Mouse (Mus musculus) layer of hippocampus, adult 2 months (tissue): ENCODE measurements at regions not wholly inside any gene's neighbourhood (a gene's known extent, or its start where the extent isn't known, plus 50 kb on each side); places are given as distances from the start of the nearest gene placed in this dataset.
A peak's percentile ranks its signal among the peaks of the same experiment; 100 is the strongest.

Experiments
- DNase-seq, 2 experiments: peaks; one replicate each; pipeline ENCODE4 v3.0.0; 2022; ENCODE audit warnings: low spot score in 2 of 2
- H3K27ac ChIP-seq: fragments of 200-600 bp; 2 replicates; pipeline ENCODE4 v1.8.1; 2022
- H3K4me3 ChIP-seq: fragments of 200-600 bp; 2 replicates; pipeline ENCODE4 v1.8.1; 2022; ENCODE audit warnings: mild to moderate bottlenecking
- CTCF ChIP-seq: fragments of 200-600 bp; conservative IDR thresholded peaks from 2 replicates; pipeline ENCODE4 v1.8.1; 2022; ENCODE audit warnings: antibody characterized with exemption, mild to moderate bottlenecking, moderate library complexity

DNA sequence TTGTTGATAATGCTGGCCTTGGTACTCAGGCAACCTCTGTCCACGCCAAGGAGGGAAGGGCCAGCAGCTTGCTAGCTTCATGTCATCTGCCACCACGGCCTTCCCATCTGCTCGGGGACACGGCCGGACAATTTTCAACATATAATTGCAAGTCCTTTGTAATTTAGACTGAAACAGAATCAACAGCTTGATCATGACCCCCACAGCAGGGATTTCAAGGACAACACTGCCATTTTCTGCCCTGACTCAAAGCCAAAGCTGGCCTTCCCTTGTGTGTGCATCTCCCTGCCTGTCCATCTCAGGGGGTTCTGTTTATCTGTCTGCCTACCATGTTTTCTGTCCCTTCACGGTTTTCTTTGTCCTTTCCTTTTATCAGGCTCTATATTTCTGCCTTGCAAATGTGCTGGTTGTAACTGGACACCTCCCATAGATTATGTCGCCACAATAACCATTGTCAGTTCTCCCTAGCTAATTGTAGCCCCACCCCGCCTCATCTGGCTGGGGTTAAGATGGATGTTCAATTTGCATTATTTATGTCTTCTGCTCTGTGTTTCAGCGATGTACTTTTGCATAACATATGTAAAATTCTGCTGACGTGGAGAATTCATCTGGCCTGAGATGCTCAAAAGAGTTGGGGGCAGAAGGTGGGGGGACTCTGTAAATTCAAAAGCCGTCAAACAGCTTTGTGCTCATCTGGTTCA lies 295.8 kb upstream of the Npvf start:
- H3K27ac ChIP-seq = no peak overlapping the region
- no peak for TF ChIP-seq CTCF

GRCm38 (mm10) chr6:50957328-50957900 lies 303.2 kb upstream of the Npvf start:
- no peak for DNase-seq
- no peak overlapping the region for H3K4me3 ChIP-seq
- H3K27ac ChIP-seq = no peak overlapping the region
- TF ChIP-seq CTCF = no peak

More for the DNA sequence above, 295.8 kb upstream of the Npvf start:
- no peak for DNase-seq
- no peak overlapping the region for H3K4me3 ChIP-seq

- no peak for TF ChIP-seq CTCF
- DNase-seq = no peak
- H3K27ac ChIP-seq = peak overlapping the region; percentile 61
- no peak overlapping the region for H3K4me3 ChIP-seq
Observed at GRCm38 (mm10) chr6:50960341-50960740, 306.1 kb upstream of the Npvf start.

DNA sequence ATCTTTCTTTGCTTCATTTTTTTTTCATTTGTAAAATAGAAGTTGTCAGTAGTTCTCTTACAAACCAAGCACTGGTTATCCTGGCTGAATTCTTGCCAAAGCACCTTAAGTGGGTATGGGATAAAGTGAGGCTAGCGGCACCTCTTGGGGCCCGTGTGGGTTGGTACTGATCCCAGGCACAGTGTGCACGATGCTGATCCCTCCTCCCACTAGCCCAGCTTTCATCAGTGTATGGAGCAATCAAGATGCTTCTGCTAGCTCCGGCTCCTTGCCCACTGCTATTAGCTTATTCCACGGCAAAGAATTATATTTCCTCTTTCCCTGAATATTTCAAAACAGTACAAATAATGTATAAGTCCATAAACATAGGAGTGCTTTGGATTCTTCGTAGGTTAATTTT lies 307.4 kb upstream of the Npvf start:
- TF ChIP-seq CTCF = no peak
- H3K4me3 ChIP-seq = no peak overlapping the region
- peak overlapping the region; percentile 76 for H3K27ac ChIP-seq
- DNase-seq = no peak

GRCm38 (mm10) chr6:50968546-50968945 lies 314.3 kb upstream of the Npvf start:
- no peak for DNase-seq
- no peak overlapping the region for H3K27ac ChIP-seq
- H3K4me3 ChIP-seq = no peak overlapping the region
- no peak for TF ChIP-seq CTCF

DNA sequence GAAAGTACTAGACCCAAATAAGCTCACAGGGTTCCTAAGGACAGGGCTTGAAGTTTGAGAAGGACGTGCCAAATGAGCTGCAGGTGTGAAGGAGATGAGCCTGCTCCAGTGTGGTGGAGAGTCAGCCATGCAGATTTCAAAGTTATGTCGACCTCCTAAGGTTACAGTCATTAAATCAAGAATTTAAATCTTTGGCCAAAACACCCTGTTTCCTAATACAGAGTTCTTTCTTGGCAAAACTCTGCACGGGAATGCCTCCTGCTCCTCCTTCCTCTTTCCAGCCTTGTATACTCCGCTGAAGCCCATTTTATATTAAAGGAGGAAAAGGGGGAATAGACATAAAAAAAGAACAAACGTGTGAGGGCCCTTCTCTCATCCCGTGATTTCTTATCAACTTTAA lies 315.1 kb upstream of the Npvf start:
- no peak overlapping the region for H3K4me3 ChIP-seq
- DNase-seq = no peak
- H3K27ac ChIP-seq = no peak overlapping the region
- no peak for TF ChIP-seq CTCF

DNA sequence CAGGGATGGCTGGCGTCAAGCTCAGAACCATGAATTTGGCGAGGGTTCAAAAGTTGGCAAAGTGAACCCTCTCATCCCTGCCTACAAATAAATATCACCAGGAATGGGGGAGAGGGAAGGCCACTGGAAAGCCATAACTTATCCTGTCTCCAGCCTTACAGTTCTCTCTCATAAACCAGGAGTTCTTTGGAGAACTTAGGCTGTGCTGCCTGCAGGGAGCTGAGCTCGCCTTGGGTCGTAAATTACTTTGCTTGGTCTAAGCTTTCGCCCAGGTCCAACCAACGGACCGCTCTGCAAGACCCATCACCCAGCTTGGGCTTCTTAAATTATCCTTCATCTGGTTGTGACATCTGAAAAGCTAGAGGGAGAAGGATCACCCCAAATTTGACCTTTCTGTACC lies 315.8 kb upstream of the Npvf start:
- DNase-seq = no peak
- Histone ChIP-seq H3K27ac (no peak overlapping the region), H3K4me3 (no peak overlapping the region)
- no peak for TF ChIP-seq CTCF

DNA sequence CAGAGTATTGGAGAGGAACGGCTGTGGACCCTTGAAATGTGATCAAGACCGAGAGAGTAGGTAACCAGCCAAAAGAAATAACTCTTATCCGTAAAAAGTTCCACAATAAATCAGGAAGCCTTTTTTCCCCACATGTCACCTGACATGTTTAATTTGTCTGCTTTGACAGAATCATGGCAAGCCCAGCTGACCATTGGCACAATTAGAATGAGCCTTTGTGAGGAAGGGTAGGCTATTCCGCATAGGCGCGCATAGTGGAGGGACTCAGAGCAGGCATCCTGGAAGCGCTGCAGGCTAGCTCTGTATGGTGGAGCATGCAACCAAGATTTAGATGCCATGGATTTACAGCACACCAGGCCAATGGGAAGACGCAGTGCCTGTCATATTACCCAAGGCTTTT lies 316.5 kb upstream of the Npvf start:
- TF ChIP-seq CTCF = no peak
- no peak overlapping the region for H3K4me3 ChIP-seq
- no peak overlapping the region for H3K27ac ChIP-seq
- no peak for DNase-seq

DNA sequence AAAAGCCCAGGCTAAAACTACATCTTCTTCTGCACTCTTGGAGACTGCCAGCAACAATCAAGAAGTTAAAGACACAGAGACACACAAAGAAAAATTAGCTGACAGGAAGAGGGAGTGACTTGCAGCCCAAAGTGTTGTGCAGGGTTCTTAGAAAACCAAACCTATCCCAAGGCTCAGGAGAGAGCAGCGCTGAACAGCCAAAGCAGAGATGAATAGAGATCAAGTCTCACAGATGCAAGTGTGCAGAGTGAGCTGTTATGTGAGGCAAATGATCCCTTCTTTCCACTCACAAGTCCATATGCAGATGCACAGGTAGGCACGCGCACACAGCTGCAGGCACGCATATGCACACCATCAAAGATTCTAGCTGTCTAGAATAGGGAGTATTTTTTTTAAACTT lies 318.0 kb upstream of the Npvf start:
- no peak for DNase-seq
- no peak overlapping the region for H3K4me3 ChIP-seq
- TF ChIP-seq CTCF = no peak
- H3K27ac ChIP-seq = no peak overlapping the region

DNA sequence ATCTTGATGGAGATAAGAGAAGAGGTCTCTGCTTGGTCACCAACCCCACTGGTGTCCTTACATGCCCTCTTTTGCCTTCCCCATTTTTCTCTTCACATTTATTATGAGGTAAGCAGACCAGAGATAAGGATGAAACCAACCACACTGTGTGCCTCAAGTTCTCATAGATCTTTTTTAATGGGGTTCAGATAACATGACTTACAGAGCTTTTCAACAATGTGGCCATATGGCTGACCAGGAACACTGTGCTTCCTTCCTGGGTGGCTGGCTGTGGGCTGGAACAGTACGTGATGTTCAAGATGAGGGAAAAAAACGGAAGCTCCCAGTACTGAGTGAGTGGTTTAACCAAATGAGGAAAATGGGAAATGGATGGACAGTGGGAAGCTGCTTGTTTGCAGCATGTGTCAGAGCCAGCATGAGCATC lies 319.0 kb upstream of the Npvf start:
- Histone ChIP-seq H3K27ac (no peak overlapping the region), H3K4me3 (no peak overlapping the region)
- DNase-seq = no peak
- TF ChIP-seq CTCF = no peak

- TF ChIP-seq CTCF = no peak
- Histone ChIP-seq H3K4me3 (no peak overlapping the region), H3K27ac (no peak overlapping the region)
- no peak for DNase-seq
Observed at GRCm38 (mm10) chr6:50973815-50974214, 319.6 kb upstream of the Npvf start.

GRCm38 (mm10) chr6:50974961-50975360 lies 320.7 kb upstream of the Npvf start:
- no peak overlapping the region for H3K27ac ChIP-seq
- no peak overlapping the region for H3K4me3 ChIP-seq
- DNase-seq = no peak
- no peak for TF ChIP-seq CTCF

GRCm38 (mm10) chr6:50976973-50977372 lies 322.7 kb upstream of the Npvf start:
- DNase-seq = no peak
- H3K4me3 ChIP-seq = no peak overlapping the region
- H3K27ac ChIP-seq = no peak overlapping the region
- no peak for TF ChIP-seq CTCF

GRCm38 (mm10) chr6:50977381-50977780 lies 323.1 kb upstream of the Npvf start:
- DNase-seq = no peak
- TF ChIP-seq CTCF = no peak
- H3K4me3 ChIP-seq = no peak overlapping the region
- no peak overlapping the region for H3K27ac ChIP-seq
